Mouse (Mus musculus) mature B cell (primary cell): Measurements from ENCODE around the gene Tmtc1.

ENCODE experiments used
- in situ Hi-C: fragments of 300-500 bp; cut with MboI; formaldehyde crosslinking; loops from 2 replicates; pipeline ENCODE4 v1.14.3; 2019

Tmtc1 gene

DNA sequence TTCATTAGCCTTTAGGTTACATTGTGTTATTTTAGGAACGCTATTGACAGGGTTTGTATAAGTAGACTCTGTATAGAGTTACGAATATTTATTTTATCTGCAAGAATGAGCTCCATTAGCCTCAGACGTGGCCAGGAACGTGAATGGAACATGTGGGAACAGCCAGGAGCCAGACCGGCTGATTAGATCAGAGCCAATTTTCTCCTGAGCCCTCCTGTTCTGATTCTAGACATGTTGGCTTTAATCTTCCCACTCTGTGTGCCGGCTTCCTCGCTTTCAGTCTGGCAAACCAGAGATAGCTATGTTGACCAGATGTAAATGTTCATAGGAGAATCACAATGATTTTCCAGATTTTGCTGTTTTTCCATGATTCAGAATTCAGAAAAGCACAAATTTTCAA lies 22.6 kb downstream of the Tmtc1 start:
- in situ Hi-C loops: no loop called here

DNA sequence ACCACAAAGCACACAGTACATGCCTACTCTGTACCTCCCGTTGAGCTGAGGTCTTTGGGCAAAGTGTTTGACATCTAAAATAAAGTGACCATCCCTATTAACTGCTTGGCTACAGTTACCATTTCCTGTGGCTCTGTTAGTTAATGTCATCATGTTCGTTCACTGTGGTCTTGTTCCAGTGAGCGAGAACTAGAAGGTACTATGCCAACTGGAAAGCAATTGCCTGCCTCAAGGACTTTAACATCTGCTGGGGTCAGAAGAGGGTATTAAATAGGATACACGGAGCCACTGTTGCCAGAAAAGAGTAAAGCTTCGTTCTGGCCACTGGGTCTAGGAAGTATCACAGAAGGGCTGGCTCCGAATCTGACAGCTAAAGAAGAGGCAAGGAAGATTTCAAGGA lies 23.8 kb downstream of the Tmtc1 start:
- in situ Hi-C loops: no loop called here

DNA sequence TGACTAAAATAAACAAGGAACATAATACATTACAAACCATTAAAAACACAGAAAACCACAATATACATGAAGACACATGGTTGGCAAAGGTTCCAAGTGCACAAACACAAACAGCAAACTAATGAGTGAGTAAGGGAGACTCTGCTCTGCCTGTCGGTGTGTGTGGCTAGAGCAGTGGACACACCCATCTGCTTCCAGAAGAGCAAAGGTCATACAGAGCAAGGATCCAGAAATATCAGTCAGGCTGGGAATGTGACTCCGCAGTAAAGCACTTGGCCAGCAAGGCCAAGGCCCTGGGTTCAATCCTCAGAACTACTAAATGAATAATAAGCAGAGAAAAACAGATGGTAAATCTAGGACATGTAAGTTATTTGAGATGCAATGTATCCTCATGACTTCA lies 27.6 kb downstream of the Tmtc1 start:
- in situ Hi-C loops: no loop called here

DNA sequence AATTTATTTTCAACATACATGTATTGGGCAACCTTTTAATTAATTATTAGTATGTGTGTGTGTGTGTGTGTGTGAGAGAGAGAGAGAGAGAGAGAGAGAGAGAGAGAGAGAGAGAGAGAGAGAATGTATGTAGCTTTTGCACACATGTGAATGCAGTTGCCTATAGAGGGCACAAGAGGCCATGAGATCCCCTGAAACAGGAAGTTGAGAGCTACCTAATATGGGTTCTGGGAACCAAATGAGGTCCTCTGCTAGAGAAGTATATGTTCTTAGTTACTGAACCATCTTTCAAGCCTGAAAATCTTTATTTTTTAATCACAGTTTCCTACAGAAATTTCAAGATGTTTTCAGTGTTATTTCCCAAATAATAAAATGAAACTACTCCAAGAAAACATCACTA lies 30.6 kb downstream of the Tmtc1 start:
- in situ Hi-C loops: no loop called here

DNA sequence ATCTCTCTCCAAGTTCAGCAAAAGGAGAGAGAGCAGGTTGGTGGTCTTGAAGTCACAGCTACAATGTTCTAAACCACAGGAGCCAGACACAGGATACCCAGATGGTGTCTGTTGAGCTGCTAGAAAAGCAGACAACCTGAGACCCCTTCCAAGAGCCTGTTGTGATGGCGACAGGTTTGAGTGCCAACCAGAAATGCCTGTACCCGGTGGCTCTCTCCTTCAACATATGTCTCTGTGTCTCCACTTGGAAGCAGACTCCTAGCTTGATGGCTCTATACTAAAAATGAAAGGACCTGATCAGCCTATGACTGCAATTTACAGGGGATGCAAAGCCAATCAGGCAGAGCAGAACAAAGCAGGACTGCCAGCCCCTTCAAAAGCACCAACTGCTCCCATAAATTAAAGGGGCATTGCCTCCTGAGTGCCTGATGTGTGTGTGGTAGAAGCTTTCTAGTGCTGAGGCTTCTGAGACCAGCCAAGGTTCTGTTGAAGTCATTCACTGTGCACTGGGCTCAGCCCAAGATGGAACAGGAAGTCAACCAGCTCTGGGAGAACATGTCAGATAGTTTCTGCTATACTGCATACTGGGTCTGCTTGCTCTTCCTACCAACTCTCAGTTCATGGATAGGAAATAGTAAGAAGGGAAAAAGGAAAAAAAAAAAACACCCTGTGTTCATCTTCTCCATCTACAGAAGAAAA lies 37.2 kb downstream of the Tmtc1 start:
- in situ Hi-C loops: no loop called here

DNA sequence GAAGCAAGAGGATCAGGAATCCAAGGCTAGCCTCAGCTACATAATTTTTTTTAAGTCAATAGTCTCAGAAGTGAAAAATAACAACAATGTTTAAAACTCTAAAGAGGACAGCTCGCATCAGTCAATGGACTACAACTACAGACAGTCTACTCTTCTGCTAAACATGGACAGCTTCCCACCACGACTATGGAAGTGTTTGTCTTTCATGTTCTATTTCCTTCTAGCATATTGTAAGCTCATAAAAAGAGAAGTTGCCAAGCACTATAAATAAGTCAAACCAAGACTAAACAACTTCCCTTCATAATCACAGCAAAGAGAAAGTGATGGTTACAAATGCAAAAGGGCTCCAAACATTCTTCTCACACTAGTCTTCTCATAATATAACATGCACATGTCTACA lies 38.6 kb downstream of the Tmtc1 start:
- in situ Hi-C loops: no loop called here

DNA sequence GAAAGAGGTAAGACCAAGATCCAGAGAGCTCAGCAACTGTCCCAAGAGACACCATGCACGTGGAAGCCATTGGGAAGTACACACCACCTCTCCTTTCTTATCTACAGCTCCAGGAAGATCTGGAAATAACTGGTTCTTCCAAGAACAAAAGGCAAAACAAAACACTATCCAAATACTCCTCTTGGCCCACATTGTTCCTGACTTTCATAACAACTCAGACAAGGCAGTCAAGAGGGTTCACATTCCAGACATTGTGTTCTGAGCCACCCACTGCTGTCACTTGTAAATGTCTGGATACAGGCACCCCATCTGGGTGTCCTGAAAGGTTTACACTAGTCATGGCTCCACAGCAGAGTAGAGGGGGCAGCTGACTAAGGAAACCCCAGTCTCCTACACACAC lies 39.7 kb downstream of the Tmtc1 start:
- in situ Hi-C loops: no loop called here

DNA sequence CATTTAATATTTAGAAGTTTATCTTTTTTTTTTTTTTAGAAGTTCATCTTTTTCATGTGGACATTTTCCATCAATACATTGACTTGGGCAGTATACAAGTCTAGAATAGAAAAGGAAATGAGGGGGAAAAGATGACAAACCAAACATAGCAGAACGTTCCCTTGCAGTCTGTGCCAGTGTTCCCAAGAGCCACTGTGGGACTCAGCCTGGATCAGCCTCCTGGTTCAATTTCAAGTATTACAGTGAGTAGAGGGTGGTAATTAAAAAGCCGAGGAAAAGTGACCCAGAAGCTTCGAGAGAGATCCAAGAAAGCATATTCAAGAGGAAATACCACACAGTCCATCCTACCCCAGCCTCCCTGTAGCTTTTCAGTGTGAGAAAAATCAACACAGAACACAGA lies 40.4 kb downstream of the Tmtc1 start:
- in situ Hi-C loops: no loop called here

DNA sequence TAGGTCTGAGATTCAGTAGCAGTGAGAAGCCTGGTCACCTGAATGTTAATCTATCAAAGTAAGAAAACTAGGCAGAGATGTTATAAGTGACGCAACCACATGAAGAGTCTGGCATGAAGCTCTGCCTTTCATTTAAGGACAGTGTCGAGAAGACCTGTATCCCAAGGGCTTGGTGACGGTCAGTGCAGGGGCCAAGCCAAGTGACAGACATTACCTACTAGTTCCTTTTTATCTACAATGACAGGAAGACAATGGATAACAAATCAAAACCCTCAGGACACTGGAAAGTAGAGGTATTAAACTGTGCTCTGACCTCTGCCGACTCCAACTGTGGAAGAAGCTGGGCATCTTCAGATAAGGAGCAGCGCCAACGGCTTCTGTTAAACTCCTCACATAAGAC lies 43.2 kb downstream of the Tmtc1 start:
- in situ Hi-C loops: no loop called here

DNA sequence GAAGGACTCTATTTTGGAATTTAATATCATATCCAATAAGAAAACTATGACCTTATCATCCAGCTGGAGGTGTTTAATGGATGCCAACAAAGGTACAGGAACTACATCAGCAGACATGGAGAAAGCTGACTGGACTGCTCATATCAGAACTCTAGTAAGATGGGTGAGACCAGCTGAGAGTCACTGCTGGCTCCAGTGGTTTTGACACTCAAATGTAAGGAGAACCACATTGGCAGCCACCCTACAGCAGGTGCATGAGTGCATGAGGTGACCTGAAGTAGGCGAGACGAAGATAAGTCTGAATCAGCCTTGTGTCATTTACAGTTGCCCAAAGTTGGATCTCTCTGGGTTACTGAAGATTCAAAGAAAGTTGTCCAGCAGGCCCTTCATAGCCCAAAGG lies 44.6 kb downstream of the Tmtc1 start:
- in situ Hi-C loops: no loop called here

DNA sequence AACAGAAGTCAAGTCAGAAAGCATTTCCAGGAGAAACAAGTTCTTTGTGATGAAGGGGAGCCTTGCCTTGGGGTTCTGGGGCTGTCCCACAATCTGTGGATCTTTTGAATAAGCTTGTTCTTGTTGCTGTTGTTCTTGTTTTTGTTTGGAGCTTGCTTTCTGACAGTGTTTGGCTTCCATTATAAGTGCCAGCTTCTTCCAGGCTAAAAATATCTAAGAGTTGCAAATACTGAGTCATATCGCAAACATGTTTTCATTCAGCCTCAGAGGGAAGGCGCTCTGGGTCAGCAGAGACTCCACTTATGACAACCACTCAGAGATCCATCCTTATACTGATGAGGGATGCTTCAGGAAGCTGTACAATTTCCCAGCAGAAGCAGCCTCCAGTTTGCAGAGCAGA lies 45.3 kb downstream of the Tmtc1 start:
- in situ Hi-C loops: no loop called here

DNA sequence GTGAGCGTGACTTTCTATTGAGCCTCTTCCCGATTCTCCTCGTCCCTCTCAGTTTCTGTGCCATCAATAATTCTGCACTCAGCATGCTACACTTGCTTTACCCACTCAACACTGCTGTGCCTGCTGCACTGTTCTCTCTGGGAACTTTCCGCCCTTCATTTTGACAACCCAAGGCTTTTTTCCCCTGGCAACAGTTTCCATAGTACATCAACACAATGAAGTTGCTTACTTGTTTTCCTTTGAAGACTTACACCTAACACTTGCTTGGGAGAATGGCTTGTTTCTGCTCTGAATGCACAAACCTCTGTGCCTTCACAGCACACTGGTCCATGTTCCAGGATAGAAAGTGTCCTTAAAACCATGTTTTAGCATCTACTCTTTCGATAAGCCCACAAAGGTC lies 46.9 kb downstream of the Tmtc1 start:
- in situ Hi-C loops: no loop called here

DNA sequence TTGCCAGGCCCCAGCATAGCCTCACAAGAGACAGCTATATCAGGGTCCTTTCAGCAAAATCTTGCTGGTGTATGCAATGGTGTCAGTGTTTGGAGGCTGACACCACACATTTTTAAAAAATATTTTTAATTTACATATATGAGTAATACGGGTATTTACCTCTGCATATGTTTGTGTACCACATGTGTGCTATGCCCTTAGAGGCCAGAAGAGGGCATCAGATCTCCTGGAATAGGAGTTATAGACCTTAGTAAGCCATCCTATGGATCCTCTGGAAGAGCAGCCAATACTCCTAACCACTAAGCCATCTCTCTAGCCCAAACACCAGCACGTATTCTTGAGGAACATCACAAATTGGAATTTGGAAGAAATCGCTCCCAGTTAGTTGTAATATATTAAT lies 48.9 kb downstream of the Tmtc1 start:
- in situ Hi-C loops: no loop called here

DNA sequence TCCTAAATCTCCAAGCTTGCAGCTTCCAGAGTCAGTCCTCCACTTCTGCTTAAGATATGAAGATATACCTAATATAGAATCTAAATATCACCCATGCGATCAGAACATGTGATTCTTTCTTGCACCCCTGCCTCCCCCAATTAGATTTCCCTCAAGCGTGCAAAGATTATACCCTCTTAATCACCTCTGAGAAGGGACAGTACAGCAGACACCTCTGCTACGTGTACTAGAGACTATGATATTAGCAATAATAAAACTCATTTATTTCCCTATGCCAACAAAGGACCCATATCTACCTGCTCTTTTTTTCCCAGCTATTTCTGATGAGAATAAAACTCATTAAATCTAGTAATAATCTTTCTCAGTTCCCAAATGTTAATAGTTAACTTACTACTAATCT lies 49.9 kb downstream of the Tmtc1 start:
- in situ Hi-C loops: no loop called here

DNA sequence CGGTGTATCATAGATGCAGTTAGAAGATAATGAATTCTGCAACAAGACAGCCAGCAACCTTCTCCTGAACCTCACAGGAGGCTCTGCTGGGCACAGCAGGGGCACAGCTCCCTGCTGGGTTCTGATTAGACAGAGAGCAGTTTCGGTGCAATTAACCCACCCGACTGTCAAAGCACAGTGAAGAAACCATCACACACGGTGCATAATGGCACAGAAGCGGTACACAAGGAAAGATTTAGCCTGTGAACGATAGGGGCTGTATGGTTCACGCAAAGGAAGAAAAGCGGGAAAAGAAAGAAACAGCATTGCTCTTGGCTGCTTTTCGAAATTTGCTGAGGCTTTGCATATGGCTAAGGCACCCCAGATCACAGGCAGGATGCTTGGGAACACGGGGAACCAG lies 52.0 kb downstream of the Tmtc1 start:
- in situ Hi-C loops: no loop called here

DNA sequence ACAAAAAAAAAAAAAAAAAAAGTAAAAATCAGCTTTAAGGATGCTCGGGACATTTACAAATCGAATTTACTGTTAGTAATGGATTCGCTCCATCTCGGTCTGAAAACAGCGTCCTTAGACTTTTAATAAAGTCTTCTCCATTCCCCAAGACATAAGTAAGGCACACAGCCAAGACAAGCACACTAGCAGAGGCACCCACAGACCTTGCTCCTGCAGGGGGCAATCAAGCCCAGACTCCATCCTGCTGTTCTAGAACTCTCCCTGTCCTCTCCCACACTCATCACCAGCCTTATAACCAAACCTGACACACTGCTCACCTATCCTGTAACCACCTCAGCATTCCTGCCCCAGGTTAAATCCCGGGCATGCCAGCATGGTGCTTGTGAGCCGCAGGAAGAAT lies 52.9 kb downstream of the Tmtc1 start:
- in situ Hi-C loops: no loop called here

DNA sequence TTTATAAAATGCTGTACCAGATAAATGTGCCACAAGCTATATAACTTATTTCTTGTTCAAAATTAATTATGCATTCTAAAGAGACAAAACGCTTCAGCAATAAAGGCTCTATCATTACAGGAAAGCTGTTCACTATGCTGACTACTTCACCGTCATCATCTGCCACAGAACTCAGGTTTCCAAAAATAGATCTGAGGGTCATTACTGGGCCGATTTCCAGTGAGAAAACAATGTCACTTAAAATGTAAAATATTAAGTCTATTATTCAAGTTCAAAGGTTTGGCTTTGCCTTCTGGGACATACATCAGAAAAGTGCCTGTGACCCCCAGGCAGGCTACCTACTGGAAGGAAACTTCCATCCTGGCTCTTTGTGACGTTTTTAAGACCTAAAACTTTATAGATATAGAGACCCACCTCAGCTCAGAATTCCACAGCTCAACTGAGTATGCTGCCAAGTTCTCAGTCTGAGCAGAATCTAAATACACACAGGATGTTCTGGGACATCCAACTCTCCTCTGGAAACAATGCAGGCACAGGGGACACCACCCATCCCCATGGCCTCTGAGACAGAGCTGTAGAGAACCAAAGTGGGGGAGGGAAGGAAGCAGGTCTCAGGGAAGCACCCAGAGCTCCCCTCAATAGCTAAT lies 53.4 kb downstream of the Tmtc1 start:
- in situ Hi-C loops: no loop called here

DNA sequence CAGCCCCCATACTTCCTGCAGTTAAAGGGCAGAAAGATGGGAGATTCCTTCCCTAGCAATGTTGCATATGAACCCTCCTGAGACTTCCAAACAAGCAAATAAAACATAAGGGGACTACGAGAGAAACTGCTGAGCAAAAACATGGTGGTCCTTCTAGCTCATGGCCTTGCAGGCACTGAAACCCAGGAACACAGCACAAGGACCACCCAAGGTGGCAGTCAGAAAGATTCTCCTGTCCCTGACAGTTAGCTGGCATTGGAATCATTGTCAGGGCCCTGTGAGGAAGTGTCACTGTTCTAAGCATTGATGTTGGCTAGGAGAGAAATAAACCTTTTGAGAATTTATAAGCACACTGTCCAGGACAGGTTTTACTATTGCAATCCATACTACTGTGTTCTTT lies 56.2 kb downstream of the Tmtc1 start:
- in situ Hi-C loops: no loop called here

DNA sequence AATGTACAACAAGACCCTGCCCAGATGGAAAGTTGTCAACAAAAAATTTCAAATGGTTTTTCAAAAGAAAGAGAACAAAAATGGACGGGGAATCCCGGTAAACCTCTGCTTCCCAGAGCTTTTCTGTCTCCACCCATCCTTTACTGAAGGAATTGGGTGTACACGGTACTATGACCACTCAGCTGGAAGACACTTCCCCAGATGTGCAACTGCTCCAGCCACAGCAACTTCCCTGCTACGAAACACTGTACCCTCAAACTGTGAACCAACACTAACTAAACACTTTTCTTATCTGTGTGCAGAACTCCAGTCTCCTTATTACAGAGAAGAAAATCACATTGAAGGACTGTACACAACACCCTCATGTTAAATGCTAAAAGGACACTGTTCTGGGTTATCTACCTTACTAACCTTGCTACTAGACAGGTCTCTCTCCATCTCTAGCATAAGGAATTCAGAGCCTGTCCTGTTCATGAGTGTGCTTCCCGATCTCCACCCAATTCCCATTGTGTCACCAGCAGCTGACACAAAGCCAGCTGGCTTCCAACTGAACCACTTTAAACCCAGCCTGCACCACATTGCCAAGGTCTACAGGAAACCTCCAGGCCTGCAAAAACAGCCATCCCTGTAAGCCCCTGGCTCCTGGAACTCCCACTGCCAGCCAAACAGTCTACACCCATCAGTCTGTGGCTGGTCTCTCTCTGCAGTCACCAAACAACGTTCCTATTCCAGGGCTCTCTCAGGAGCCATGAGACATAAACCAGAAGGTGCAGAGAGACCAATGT lies 59.9 kb downstream of the Tmtc1 start:
- in situ Hi-C loops: no loop called here

DNA sequence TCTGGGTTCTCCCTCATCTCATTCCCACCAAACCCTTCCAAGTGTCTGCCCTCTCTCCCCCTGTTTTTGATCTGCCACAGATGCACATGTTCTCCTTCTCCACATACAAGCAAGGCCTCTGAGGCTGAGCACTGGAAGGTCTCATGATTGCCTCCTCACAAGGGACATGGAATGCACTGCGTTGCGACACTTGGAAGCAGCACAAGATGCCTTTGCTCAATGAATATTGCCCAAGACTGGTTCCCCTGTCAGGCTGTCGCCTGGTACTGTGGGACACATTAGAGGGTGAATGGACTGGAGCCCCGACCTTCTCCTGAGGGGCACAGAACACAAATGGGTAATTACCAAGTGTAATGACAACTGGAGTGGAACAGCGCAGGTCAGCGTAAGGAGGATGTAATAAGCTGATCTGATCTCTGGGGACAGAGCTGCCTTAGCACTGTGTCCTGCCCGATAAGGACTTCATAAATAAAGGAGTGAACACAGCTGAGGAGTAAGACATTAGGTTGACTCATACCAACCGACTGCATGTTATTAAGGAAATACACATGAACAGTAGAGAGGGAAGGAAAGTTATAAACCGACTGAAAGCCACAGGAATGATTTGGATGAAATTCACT lies 62.9 kb downstream of the Tmtc1 start:
- in situ Hi-C loops: no loop called here

DNA sequence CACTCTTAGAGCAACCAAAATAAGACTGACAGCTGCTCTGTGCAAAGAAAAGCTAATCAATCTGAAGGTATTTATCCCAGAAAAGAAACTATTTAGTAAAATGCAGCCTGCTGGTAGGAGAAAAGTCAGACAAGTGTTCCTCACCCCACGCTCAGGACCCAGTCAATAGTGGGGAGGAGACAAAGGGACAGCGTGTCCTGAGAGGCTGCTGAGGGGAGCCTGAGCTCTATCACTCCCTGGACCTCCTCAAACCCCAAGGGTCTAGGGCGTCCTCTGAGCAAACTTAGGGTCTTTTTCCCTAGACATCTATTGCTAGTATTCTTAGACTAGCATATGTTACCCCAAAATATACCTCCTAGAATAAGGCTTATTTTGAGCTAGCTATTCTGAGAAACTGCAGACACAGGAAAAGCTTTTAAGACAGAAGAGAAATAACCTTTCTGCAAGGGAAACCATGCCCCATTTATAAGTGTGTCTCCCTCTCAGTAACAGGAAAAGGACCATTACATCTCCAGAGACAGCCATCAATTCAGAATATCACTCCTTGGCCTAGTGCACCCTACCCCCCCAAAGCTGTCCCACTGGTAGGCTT lies 68.5 kb downstream of the Tmtc1 start:
- in situ Hi-C loops: no loop called here

DNA sequence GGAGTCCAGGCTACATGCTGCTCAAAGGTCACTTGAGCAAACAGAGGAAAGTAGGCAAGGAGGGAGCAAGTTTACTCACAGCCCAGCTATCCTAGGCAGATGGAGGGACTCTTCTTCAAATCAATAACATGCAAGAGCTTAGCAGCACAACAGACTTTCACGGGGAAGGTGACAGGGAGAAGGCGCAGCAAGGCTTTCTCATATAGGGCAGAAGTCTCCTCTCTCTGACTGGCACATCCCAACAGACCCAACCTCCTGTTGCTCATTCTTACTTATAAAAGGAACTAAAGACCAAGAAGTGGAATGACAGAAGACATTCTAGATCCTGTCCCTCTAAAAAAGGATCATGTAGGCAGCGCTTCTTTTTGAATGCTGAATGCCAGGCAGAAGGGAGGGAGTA lies 69.2 kb downstream of the Tmtc1 start:
- in situ Hi-C loops: no loop called here
